Mouse (Mus musculus) C2C12 (cell line): ENCODE results near the gene AU021092. TPM values are rescaled to one million over a fixed set of nuclear protein-coding genes. Genes with fewer than 3 reads are reported as not detected.

Experiments
- H3K27me3 ChIP-seq: one replicate; pipeline ENCODE4 v1.6.1; 2011; ENCODE audit not compliant: control insufficient read depth, insufficient read depth, insufficient read length
- H3K36me3 ChIP-seq: one replicate; pipeline ENCODE4 v1.6.1; 2011; ENCODE audit not compliant: control insufficient read depth, insufficient read depth
- H3K4me3 ChIP-seq: one replicate; pipeline ENCODE4 v1.5.1; 2011; ENCODE audit warnings: mild to moderate bottlenecking, control low read depth; ENCODE audit not compliant: poor library complexity, insufficient read depth, severe bottlenecking
- H3K79me2 ChIP-seq: one replicate; pipeline ENCODE4 v1.6.1; 2011; ENCODE audit not compliant: control insufficient read depth, insufficient read depth
- H3K79me3 ChIP-seq: one replicate; pipeline ENCODE4 v1.6.1; 2011; ENCODE audit warnings: low read depth, control low read depth
- H3ac ChIP-seq: one replicate; pipeline ENCODE3; 2011; ENCODE audit warnings: low read depth; ENCODE audit not compliant: control insufficient read depth, insufficient read length
- CEBPB ChIP-seq: IDR thresholded peaks from one replicate; pipeline ENCODE4 v1.6.1; 2011; ENCODE audit warnings: low read depth, mild to moderate bottlenecking, control low read depth, moderate library complexity
- CTCF ChIP-seq: IDR thresholded peaks from one replicate; pipeline ENCODE4 v1.5.1; 2011; ENCODE audit not compliant: control insufficient read depth, insufficient read depth, insufficient read length
- FOSL1 ChIP-seq: IDR thresholded peaks from one replicate; pipeline ENCODE4 v1.8.0; 2011; ENCODE audit warnings: mild to moderate bottlenecking, low read length; ENCODE audit not compliant: poor library complexity, insufficient read depth, severe bottlenecking
- MAX ChIP-seq: IDR thresholded peaks from one replicate; pipeline ENCODE4 v1.6.1; 2011; ENCODE audit warnings: mild to moderate bottlenecking, control low read depth
- MYOD1 ChIP-seq: IDR thresholded peaks from one replicate; pipeline ENCODE4 v1.6.1; 2011; ENCODE audit warnings: low read depth; ENCODE audit not compliant: control insufficient read depth, insufficient read length
- MYOG ChIP-seq: IDR thresholded peaks from one replicate; pipeline ENCODE4 v1.6.1; 2011; ENCODE audit not compliant: control insufficient read depth, insufficient read length; ENCODE audit errors: extremely low read depth
- USF1 ChIP-seq: IDR thresholded peaks from one replicate; pipeline ENCODE4 v1.6.1; 2011; ENCODE audit warnings: low read depth, mild to moderate bottlenecking, control low read depth, moderate library complexity
- polyA plus RNA-seq: library from polyadenylated mRNA; unstranded; fragments of >200 nt; fragmentation: generic; extraction: Trizol; gene quantifications from one replicate; pipeline ENCODE4 v1.2.1, GENCODE M21; 2012; ENCODE audit warnings: missing spikeins

AU021092 gene
- polyA plus RNA-seq, 1 experiment = 4.4 TPM

DNA sequence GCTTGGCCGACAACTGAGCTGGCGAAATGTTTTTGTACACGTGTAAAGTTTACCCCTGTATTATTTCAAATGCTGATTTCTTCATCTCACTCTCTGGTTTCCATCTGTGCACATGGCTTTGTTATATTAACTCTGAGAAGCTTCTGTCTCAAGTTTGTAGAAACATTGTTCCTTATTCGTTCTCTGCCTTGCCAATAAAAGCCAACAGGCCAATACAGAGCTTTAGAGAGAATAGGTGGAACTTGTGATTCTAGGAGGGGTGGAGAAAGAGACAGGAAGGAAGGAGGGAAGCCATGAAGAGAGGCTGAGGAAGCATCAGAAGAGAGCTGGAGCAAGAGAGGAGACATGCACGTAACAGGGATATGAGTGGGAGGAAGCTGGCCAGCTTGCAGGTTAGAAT is 16.0 kb downstream of the AU021092 start:
- H3K79me3 ChIP-seq = no peaks in the 10 kb centered on the region
- TF ChIP-seq MAX (no peak), FOSL1 (no peak), CTCF (no peak), MYOD1 (no peak), CEBPB (no peak), USF1 (no peak), MYOG (no peak)
- no peaks in the 10 kb centered on the region for H3K36me3 ChIP-seq
- H3K79me2 ChIP-seq = no peaks in the 10 kb centered on the region
- no peak overlapping the region for H3ac ChIP-seq
- H3K27me3 ChIP-seq = peaks cover 12% of the 10 kb centered on the region
- H3K4me3 ChIP-seq = no peak overlapping the region

DNA sequence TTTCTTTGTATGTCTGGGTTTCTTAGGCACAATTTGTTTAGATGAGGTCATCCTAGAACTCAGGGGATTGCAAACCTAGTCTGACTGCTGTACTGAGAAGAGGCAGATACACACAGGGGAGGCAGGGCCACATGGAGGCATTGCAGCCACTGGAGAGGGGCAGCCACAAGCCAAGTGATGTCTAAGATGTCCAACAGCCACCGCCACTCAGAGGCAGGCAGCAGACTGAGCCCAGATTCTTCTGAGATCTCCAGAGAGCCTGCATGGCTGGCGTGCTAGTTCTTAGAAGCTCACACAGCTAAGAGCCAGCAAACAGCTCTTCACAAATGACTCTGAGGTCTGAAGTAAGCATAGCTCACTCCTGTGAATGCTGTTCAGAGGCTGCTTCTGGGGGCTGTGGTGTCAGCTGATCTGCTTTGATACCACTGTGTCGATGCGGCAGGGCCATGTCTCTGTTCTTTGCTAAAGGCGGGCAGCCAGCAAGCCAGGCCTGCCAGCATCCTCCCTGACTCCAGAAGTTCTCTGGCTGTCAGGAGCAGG is 16.6 kb downstream of the AU021092 start:
- Histone ChIP-seq H3K36me3 (no peaks in the 10 kb centered on the region), H3K79me2 (no peaks in the 10 kb centered on the region), H3K4me3 (no peak overlapping the region), H3K27me3 (peaks cover 12% of the 10 kb centered on the region), H3ac (no peak overlapping the region), H3K79me3 (no peaks in the 10 kb centered on the region)
- TF ChIP-seq CEBPB (no peak), FOSL1 (no peak), USF1 (no peak), MAX (no peak), CTCF (no peak), MYOG (no peak), MYOD1 (no peak)

DNA sequence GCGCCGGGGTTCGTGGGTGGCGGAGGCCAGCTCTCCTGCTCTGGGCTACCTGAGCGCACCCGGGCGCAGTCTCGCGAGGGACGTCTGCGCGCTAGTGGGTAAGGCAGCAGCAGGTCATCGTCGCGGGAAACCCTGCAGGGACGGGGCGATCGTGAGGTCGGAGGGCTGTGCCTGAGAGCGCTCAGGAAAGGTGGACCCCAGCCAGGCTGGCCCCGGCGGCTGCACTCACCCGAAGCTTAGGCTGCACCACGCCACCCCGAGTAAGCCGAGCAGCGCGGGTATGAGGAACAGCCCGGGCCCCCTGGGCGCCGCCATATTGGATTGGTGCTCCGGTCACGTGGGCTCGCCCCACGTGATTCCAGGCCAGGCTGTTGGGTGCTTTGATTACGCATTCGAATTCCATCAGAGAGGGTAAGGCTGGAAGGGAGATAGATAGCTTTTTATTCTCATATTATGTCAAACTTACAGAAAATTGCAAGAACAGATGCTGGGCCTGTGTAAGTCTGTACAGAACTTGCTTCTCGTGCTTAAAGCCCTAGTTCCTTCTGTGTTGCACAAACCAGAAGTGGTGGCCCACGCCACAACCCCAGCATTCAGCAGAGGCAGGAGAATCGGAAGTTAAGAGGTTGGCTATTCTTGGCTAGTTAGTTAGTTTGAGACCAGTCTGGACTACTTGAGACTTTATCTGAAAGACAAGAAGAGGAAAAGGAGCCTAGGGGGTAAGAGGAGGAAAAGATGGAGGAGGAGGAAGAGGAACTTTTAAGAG is 18.2 kb downstream of the AU021092 start, which contains the start of gene Nagpa:
Gene Nagpa (minus strand): TSS at position 345 of the 766 bp plus-strand sequence.
- Histone ChIP-seq H3K4me3 (peak within 1 kb of the TSS; percentile 71), H3K36me3 (no peaks in the 10 kb centered on the region), H3K79me2 (no peaks in the 10 kb centered on the region), H3ac (peak within 1 kb of the TSS; percentile 92), H3K79me3 (no peaks in the 10 kb centered on the region), H3K27me3 (peaks cover 6% of the 10 kb centered on the region)
- TF ChIP-seq MYOD1 (no peak), MAX (peak; percentile 61), CEBPB (no peak), MYOG (no peak), USF1 (peak; percentile 100), CTCF (no peak), FOSL1 (no peak)

DNA sequence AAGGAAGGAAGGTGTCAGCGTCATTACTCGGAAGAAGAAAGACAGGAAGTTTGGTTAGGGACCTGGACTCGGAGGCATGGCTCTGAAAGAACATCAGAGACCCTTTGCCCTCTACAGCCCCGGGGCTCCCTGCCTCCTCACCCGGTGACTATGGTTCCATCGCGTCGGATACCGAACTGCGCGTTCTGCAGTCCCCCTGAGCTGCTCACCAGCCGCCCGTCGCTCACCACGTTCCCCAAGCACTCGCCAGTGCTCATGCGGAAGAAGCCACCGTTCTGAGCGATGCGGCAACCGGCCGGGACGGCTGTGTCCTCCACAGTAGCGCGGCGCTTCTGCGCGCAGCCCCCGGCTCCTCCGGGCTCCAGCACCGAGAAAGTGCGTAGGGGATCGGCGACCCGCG is 18.9 kb downstream of the AU021092 start:
- Histone ChIP-seq H3K36me3 (no peaks in the 10 kb centered on the region), H3K79me3 (no peaks in the 10 kb centered on the region), H3ac (peak overlapping the region; percentile 92), H3K79me2 (no peaks in the 10 kb centered on the region), H3K4me3 (peak overlapping the region; percentile 71), H3K27me3 (peaks cover 5% of the 10 kb centered on the region)
- no peak for TF ChIP-seq MAX
- TF ChIP-seq MYOD1 = no peak
- no peak for TF ChIP-seq USF1
- no peak for TF ChIP-seq CEBPB
- no peak for TF ChIP-seq FOSL1

DNA sequence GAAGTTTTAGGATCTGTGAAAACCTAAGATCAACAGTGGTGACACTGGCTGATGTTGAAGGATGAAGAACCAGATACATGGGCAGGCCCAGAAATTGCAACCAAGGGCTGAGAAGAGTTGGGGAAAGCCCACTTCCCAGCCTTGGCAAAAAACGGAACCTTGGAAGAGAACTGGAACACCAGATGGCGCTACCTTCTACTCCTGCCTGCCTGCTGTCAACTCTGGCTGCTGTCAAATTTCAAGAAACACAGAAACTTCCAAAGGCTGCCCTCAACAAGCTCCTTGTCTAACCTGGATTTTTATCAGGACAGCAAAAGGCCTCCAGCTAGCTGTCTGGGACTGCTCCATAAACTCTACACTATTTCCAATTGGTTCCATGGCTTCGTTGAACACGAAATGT is 19.4 kb downstream of the AU021092 start:
- no peaks in the 10 kb centered on the region for H3K36me3 ChIP-seq
- H3K79me3 ChIP-seq = no peaks in the 10 kb centered on the region
- H3K4me3 ChIP-seq = peak overlapping the region; percentile 71
- H3K27me3 ChIP-seq = peaks cover 3% of the 10 kb centered on the region
- no peaks in the 10 kb centered on the region for H3K79me2 ChIP-seq
- no peak overlapping the region for H3ac ChIP-seq
- TF ChIP-seq FOSL1 (no peak), CTCF (peak; percentile 59)

DNA sequence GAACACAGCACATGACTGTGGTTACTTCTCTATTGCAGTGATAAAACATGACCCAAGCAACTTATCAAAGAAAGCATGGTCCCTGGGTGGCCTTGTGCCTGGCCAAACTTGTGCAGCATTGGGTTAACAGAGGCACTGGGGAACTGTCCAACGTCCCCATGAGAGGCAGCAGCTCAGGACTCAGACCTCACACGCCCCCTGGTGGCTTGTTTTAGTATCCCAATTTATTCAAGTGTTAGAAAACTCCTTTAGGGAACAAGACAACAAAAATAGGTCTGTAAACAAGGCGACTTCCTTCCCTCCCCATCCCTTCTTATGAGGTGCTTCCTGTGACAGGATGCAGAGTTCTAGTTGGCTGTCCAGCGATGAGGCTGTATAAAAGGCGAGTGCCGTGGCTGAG is 27.0 kb downstream of the AU021092 start:
- TF ChIP-seq MYOD1 = no peak
- no peak for TF ChIP-seq MAX
- no peak for TF ChIP-seq CEBPB
- no peak for TF ChIP-seq MYOG
- TF ChIP-seq CTCF = no peak
- TF ChIP-seq FOSL1 = no peak
- TF ChIP-seq USF1 = no peak
- no peaks in the 10 kb centered on the region for H3K79me3 ChIP-seq
- no peaks in the 10 kb centered on the region for H3K36me3 ChIP-seq
- H3K79me2 ChIP-seq = no peaks in the 10 kb centered on the region
- H3K4me3 ChIP-seq = no peak overlapping the region
- peaks cover 2% of the 10 kb centered on the region for H3K27me3 ChIP-seq
- no peak overlapping the region for H3ac ChIP-seq
